Mouse (Mus musculus): ENCODE measurements at regions not wholly inside any gene's neighbourhood (a gene's known extent, or its start where the extent isn't known, plus 50 kb on each side); places are given as distances from the start of the nearest gene placed in this dataset.

- no peak for TF ChIP-seq CTCF (IDR thresholded peaks at IDR 0.05; ENCODE audit: low read depth, low read length)
- TF ChIP-seq POLR2A (IDR thresholded peaks at IDR 0.05; ENCODE audit: extremely low read depth, insufficient read depth, low read length): no peak
Measured at GRCm38 (mm10) chr4:106169466-106169865, 146.5 kb upstream of the Usp24 start.
